Mouse (Mus musculus): ENCODE data around the gene Tarsl2. TPM values are rescaled to one million over a fixed set of nuclear protein-coding genes. Genes with fewer than 3 reads are reported as not detected.

The Tarsl2 gene
- total RNA-seq, 2 experiments from 2014 or later = 25.1 to 32.1 TPM

DNA sequence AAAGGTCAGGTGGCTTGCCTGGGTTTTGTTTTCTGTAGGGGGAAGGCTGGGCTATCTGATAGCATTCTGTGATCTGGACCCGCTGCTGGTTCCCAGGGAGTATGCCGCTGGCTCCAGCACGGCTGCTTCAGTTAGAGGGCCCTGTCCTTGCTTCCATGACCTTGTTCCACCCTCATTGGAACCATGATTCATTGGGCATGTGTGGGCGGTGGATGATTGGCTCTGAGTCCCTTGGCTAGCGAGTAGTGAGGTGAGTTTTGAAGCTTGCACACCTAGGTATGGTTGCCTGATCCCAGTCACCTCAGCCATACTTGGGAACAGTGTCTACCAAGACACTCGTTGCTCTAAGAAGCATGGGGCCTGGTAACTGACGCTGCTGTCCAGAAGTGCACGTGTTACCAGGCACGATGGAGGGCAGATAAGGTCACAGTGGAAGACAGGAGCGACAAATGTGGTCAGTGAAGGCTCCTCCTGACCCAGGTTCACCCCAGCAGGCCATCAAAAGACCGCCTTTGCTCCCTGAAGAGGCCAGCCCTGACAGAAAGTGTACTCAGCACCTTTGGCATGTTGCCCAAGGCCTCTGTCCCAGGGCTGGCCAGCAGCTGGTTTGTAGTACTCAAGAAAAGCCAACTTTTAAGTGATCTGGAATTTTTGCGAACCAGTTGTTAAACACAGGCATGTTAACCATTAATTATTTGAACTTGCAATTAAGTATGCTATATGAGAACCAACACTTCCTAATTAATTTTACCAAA lies 92.8 kb downstream of the Tarsl2 start:
- DNase-seq = peak; percentile 88

Other genes starting within 250 kb of the Tarsl2 start
- gene Tjp1, start 117.1 kb upstream of the Tarsl2 start, total RNA-seq (2021) = 100 to 1,000 TPM in 1 of 2 experiments, 10 to 100 TPM in 1; 97.0 to 117 TPM
- 10 to 100 TPM; 32.4 to 37.6 TPM for gene Tm2d3, start 46.3 kb downstream of the Tarsl2 start, total RNA-seq (2021)
- gene Pcsk6, start 216.8 kb downstream of the Tarsl2 start, total RNA-seq (2021) = 10 to 100 TPM; 33.7 to 39.1 TPM

Data from adrenal gland, postnatal 10 days (tissue).